Mouse (Mus musculus): ENCODE measurements around the gene Olfr248.
"Not testable (repeated sequence)": the region's sequence is repeated elsewhere in the genome, so short reads cannot be mapped to it uniquely, and the experiment has no call there.

Gene Olfr248

GRCm38 (mm10) chr1:174390746-174391145 lies at the start of gene Olfr248:
Olfr248 (plus strand) TSS chr1:174391046.
- DNase-seq (ENCODE audit: low spot score in 2 of 2): no peak

DNA sequence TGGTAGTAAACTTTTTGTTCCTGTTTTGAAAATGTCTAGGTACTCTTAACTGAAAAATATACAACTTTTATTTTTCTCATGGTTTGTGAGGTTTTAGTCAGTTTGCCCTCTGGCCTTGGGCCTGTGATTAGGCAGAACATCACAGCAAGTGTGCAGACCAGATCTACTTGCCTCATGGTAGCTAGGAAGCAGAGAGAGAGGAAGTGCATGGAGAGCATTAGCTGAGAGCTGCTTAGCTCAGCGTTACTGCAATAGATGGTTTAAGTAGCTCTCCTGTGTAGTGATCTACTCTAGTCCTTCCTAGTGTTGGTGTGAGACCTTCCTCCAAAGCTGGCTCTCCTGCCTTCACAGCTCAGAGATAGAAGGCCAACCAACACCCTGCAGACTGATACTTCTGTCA lies 37.2 kb upstream of the Olfr248 start:
- not testable (repeated sequence) for DNase-seq (ENCODE audit: low spot score in 2 of 2)

GRCm38 (mm10) chr1:174354640-174355039 lies 36.2 kb upstream of the Olfr248 start:
- no peak for DNase-seq (ENCODE audit: low spot score in 2 of 2)

DNA sequence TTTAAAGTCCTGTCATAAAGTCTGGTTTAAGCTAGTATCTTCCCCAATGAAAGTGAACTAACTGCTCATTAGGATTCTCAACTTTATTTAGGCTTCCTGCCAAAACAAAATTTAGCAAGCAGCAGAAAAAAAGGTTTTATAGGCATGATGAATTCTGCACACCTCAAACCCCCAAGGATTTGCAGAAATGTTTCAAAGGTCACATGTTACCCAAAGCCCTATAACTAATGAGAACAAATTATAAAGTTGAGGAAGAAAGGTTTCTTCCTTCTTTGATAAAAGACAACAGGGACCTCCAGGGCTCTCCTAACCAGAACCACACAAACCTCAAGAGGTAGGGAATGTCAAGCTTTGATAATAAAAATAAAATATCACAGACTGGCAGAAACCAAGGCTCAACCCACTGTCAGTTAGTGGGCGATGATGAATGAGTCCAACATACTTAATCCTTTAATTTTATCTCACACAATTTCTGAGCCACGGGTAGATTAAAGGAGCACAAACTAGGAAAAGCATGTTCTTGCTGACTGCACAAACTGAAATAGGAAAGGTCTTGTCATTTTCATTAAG lies 25.9 kb upstream of the Olfr248 start, which contains the start of gene Olfr417:
Gene Olfr417, plus strand, starts transcription at position 241 of the 570 bp plus-strand sequence.
- DNase-seq (ENCODE audit: low spot score in 2 of 2): no peak

- no peak for DNase-seq (ENCODE audit: low spot score in 2 of 2)
Observed at GRCm38 (mm10) chr1:174373799-174374198, 17.0 kb upstream of the Olfr248 start.

GRCm38 (mm10) chr1:174422959-174423358 lies 32.1 kb downstream of the Olfr248 start:
- no peak for DNase-seq (ENCODE audit: low spot score in 2 of 2)

GRCm38 (mm10) chr1:174423764-174424163 lies 32.9 kb downstream of the Olfr248 start, which contains the start of gene Olfr414:
Olfr414 (plus strand) TSS chr1:174424064.
- no peak for DNase-seq (ENCODE audit: low spot score in 2 of 2)

DNA sequence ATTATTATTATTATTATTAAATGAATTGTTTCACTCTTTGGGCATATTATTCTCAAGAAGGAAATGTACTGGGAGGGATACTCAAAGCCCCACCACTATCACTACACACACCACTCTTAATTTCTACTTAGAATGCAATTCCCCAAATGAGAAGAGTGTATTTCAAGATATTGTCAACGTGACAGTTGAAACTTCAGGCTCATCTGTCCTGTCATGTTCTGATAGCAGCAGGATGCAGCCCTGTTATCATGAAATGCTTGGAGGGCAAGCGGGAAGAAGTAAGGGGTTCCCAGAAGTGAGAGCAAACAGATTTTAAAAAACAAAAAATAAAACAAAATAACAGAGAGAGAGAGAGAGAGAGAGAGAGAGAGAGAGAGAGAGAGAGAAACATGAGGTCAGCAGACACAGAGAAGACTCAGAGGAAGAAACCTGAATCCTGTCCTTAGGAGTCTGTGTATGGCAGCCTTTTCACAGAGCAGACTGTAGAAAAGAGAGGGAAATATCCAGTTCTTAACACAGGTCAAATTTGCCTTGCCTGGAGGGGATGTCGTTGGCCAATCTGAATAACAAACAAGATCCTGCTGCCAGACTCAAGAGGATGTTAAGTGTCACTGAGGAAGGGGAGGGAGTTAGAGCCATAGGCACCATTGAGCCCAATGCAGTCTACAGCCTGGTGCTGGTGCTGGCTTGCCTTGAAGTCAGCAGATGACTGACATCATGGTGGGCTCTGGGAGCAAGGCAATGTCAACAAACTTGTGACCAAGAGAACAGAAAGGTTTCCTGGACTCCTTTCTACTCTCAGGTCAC lies 35.5 kb downstream of the Olfr248 start:
- no peak for DNase-seq (ENCODE audit: low spot score in 2 of 2)

GRCm38 (mm10) chr1:174427402-174427801 lies 36.6 kb downstream of the Olfr248 start:
- DNase-seq (ENCODE audit: low spot score in 2 of 2): no peak

DNA sequence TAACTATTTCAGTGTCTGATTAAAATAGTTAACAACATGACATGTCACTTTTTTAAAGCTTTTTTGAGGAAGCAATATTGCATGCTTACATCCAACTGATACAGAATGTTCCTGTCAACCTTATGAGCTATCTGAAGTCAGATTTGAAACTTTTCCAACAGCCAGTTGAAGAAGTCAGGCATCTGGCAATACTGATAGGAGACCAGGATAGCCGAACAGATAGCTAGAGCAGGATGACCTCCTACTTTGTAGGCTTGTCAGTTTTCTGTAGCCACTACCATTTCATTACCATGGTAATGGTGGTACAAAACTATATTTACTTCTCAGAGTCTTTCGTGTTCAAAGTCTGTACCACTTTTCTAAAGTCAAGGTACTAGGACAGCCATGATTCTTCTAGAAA lies 37.6 kb downstream of the Olfr248 start:
- DNase-seq (ENCODE audit: low spot score in 2 of 2): no peak

- DNase-seq (ENCODE audit: low spot score in 2 of 2): no peak
Observed at GRCm38 (mm10) chr1:174434121-174434520, 43.3 kb downstream of the Olfr248 start.

Measured in urinary bladder, postnatal 4 days (tissue).